Mouse (Mus musculus): ENCODE results near the gene Cdh23.

The Cdh23 gene

DNA sequence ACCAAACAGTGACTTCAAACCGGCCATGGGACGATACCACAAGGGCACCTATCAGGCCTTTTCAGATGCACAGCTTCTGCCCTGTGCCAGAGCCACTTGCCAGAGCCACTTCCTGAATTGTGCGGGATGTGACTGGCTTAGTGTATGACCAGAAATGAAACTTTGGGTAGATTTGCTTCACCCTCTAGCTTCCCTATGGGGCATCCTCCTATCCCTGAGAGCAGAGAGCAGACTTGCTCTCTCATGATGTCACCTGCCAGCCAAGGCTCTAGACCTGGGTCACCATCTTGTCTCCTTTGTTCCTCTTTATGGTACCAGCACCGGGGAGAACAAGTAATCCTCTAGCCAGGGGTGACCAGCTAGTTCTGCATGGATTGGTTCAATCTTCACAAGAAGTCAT, 10.0 kb upstream of the Cdh23 start:
- DNase-seq (ENCODE audit: low spot score) = no peak

DNA sequence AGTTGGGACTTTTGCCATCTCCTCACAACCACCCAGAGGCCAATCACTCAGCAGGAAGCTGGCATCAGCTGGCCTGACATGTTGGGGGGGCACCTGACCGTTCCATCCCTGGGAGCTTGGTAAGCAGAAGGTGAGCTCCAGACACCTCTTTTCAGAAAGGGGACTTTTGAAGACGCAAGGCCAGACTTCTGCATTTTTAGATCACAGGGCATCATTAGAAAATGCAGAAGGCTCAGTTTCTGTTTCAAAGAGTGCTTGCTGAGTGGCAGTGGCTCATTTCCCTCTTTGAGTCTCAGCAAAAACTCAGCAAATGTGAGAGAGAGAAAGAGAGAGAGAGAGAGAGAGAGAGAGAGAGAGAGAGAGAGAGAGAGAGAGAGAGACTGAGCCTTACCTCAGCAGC, 8.8 kb upstream of the Cdh23 start:
- DNase-seq (ENCODE audit: low spot score) = no peak

- DNase-seq (ENCODE audit: low spot score) = no peak
Observed at GRCm38 (mm10) chr10:60697775-60698174, 1.5 kb upstream of the Cdh23 start.

GRCm38 (mm10) chr10:60696975-60697374, 685 bp upstream of the Cdh23 start:
- no peak for DNase-seq (ENCODE audit: low spot score)

DNA sequence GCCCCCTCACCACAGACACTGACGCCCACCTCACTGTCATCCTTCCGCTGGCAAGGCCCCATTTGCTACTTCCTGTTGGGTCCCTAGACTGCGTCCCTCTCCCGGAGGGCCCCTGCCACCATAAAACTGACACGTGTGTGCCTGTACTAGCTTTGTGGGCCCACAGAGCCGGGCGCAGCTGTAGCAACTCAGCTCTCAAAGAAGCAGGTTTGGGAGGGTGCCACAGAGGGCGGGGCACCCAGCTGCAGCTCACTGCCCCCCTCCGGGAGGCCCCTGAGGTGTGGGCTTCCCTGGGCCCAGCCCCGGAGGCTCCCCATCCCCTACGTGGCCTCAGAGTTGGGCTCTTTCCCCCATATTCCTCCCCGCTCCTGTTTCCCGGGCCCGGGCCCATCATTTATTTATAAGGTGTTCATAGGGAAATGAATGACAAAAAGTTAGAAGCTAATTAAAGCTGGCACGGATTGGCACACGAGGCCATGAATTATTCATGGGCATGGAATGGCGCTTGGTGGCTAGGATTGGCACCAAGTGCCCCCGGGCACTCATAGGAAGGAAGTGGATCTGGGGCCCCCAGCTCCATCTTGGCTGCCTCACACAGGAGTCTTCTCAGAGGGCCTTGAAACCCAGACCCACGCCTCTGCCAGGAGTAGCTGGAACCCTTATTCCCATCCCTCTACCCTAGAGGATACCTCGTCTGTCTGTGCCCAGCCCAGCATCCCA, 4.5 kb downstream of the Cdh23 start:
- no peak for DNase-seq (ENCODE audit: low spot score)

GRCm38 (mm10) chr10:60690960-60691359, 5.3 kb downstream of the Cdh23 start:
- no peak for DNase-seq (ENCODE audit: low spot score)

- no peak for DNase-seq (ENCODE audit: low spot score)
Observed at GRCm38 (mm10) chr10:60689396-60689795, 6.9 kb downstream of the Cdh23 start.

GRCm38 (mm10) chr10:60687011-60687776, 9.1 kb downstream of the Cdh23 start:
- peak; percentile 29 for DNase-seq (ENCODE audit: low spot score)

GRCm38 (mm10) chr10:60686641-60686975, 9.7 kb downstream of the Cdh23 start:
- no peak for DNase-seq (ENCODE audit: low spot score)

DNA sequence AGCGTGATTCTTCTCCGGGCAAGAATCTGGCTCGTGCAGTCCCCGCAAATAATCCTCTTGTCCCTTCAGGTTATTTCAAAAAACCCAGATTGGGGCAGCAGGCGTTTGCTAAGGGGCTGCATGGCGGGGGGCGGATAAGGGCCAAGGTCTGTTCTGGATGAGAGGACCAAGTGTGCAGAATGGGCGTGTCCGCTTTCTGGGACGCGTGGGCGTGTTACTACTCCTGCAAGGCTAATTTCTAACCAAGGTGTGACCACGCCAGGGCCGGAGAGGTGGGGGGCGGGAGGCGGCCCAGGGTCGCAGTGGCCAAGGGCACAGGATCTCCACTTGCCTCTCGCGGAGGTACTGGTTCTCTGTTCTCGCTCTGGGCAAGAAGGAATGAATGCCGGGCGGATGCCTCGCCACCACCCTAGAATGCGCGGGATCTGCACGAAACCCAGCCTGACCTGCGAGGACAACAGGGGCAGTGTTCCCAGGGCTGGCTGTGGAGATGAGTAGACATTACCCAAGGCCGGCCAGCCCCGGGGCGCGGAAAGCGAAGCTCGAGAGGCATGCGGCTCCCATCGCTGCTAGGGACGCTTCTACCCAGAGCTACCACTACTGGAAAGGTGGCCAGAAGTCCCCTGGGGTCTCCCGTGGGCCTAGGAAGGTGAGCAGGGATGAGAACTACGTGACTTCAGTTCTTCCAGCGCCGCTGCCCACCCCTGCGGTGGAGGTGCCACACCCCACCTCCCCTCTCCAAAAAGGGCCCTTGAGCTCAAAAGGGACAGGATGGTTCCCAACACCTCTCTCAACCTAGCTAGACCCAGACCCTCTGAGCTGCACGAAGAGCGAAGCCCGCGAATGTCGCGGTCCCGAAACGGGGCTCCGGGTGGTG, 10.3 kb downstream of the Cdh23 start:
- no peak for DNase-seq (ENCODE audit: low spot score)

- no peak for DNase-seq (ENCODE audit: low spot score)
Observed at GRCm38 (mm10) chr10:60678926-60679325, 17.4 kb downstream of the Cdh23 start.

GRCm38 (mm10) chr10:60677319-60677718, 19.0 kb downstream of the Cdh23 start:
- no peak for DNase-seq (ENCODE audit: low spot score)

GRCm38 (mm10) chr10:60670166-60670565, 26.1 kb downstream of the Cdh23 start:
- no peak for DNase-seq (ENCODE audit: low spot score)

GRCm38 (mm10) chr10:60668591-60668990, 27.7 kb downstream of the Cdh23 start:
- DNase-seq (ENCODE audit: low spot score) = no peak

DNA sequence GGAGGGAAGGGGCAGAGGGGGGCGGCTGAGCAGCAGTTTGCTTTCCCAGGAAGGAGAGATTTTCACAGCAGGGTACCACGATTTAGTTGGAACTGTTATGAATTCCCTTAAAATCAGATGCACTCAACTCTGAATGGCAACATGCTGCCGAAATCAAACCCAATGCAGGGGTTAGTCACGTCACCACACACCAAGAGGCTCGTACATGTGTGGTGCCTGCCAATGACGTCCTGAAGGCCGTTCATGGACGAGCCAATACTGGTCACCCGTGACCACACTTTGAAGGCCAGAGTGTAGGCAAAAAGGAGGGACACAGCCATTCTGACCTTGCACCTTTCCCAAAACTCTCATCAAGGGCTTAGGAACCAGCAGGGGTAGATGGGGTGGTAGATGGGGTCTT, 35.3 kb downstream of the Cdh23 start:
- DNase-seq (ENCODE audit: low spot score) = no peak

- DNase-seq (ENCODE audit: low spot score) = no peak
Observed at GRCm38 (mm10) chr10:60659450-60660020, 36.8 kb downstream of the Cdh23 start.

DNA sequence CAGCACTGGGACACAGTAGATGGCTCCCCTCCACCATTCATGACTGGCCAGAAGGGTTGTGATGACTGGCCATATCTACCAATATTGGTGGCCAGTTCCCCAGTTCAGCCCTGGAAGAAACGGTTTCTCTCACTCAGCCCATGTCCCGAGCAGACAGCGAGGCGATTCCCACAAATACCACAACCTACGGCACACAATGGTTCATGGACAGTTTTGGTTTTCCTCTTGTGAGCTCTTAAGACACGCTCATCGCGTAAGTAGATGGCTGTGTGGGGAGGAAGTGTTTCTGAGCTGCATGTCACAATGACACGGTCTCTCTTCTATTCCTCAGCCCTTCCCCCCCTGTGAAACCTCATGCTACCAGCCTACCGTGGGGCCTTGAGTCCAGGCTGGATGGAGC, 38.1 kb downstream of the Cdh23 start:
- DNase-seq (ENCODE audit: low spot score) = no peak

- no peak for DNase-seq (ENCODE audit: low spot score)
Observed at GRCm38 (mm10) chr10:60653675-60654074, 42.6 kb downstream of the Cdh23 start.

- DNase-seq (ENCODE audit: low spot score) = no peak
Observed at GRCm38 (mm10) chr10:60653106-60653505, 43.2 kb downstream of the Cdh23 start.

DNA sequence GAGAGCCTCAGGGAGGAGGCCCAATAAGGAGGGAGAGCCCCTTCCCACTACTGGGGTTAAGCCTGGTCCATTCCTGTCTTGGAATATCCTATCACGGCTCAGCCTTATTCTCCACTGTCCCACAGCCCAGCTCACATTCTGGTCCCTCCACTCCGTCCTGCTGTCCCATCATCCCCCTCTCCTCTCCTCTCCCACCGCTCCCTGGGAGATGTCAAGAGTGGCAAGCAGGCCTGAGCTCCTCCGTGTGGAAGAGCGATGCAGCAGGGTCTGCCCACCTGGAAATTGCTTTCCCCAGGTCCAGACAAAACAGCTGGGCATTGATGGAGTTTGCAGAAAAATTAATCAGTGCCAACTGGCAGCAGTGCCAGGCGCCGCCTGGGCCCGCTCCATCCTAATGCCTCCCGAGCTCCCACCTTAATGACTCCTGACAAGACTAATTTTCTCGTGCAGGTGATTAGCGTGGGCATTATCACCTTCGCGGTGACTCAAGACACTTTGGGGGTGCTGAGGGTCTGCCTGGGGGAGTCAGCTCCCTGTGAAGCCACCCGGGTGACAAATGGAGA, 52.1 kb downstream of the Cdh23 start:
- DNase-seq (ENCODE audit: low spot score) = no peak

GRCm38 (mm10) chr10:60639291-60639690, 57.0 kb downstream of the Cdh23 start:
- DNase-seq (ENCODE audit: low spot score) = no peak

Data from yolk sac, embryonic 10.5 days (tissue).